Mouse (Mus musculus) heart, adult 8-10 months (tissue): ENCODE measurements around the gene Dnah6. TPM values are rescaled to one million over a fixed set of nuclear protein-coding genes. Genes with fewer than 3 reads are reported as not detected.
A peak's percentile ranks its signal among the peaks of the same experiment; 100 is the strongest.

Experiments used
- DNase-seq: peaks from one replicate; pipeline ENCODE4 v3.0.0; 2022; ENCODE audit warnings: low spot score
- total RNA-seq, 4 experiments: library from RNA; stranded (reverse); gene quantifications; 2 replicates each; pipeline ENCODE4 v1.2.4; 2022

Gene Dnah6
- total RNA-seq, 4 experiments from 2014 or later: 0.03 to 0.14 (median 0.08) TPM

DNA sequence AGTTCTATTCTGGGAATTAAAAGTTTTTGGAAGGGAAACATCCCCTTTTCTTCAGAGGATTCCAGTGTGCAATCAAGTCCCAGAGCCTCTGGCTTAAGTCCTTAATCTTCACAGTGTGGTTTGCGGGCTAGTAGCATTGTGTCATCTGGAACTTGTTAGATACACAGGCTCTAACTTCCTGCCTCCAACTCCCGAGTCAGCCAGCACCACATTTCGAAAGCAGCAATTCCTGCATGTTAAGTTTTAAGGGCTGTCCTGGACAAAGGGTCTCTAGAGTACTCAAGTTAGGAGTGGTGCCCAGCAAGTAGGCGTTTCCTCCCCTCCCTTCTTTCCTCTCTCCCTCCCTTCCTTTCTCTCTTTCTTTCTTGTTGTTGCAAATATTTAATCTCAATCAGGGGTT, 7.0 kb upstream of the Dnah6 start:
- DNase-seq: peak; percentile 32

DNA sequence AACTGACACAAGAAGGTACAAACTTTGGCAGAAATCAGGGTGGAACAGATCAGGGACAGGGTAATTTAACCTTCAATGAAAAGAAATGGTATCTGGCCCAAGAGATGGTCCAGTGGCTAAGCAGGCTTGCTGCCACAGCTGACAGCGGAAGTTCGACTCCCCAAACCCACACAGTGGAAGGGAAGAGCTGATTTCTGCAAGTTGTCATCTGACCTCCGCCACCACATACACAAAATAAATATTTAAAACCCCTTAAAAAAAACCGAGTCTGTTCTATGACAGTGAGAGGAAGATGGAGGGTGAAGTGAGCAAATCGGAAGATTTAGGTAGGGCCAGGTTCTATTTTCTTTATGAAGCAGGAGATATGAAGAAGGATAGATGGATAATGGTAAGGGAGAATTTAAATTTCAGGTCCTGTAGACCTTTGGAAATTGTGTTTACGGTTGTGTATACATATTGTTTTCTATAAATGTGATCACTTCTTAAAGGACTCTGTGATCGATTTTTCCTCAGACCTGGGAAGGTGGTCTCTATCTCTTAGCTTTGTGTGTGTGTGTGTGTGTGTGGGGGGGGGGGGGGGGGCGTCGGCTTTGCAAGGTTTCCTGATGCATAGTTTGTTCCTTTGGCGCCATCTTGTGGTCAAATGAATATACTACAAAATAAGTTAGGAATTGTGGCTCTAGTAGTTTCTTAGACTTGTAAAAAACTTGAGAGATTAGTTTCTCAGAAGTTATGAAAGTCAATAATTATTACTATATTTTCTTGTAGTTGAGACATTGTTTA, 6.1 kb upstream of the Dnah6 start:
- peak; percentile 69 for DNase-seq

DNA sequence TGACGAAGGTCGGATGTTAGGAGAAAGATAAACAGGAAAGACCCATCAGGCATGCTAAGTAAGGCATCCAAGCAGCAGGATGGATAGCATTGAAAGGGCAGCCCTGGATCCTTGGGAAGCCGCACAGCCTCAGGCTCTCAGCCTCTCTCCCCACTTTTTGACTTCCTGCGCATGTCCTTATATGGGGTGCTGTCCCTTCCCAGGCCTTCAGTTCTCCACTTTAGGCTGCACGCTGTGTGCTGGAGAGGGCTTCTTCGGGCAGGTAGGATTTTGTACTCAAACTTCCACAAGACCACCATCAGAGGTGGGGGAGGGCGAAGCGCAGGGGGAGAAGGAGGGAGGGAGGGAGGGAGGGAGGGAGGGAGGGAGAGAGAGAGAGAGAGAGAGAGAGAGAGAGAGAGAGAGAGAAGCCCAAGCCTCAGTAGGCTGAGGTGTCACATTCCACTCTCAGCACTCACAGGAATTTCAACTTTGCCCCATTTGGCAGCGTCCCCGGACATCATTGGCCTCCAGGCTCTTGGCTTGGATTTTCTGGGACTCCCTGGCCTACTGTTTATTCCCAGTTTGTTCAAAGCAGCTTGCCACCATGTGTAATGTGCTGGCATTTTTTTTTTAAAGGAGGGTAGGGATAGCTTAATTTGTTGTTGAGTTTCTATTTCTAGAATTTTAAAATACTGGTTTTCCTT, 1.5 kb upstream of the Dnah6 start:
- DNase-seq: peak; percentile 86

DNA sequence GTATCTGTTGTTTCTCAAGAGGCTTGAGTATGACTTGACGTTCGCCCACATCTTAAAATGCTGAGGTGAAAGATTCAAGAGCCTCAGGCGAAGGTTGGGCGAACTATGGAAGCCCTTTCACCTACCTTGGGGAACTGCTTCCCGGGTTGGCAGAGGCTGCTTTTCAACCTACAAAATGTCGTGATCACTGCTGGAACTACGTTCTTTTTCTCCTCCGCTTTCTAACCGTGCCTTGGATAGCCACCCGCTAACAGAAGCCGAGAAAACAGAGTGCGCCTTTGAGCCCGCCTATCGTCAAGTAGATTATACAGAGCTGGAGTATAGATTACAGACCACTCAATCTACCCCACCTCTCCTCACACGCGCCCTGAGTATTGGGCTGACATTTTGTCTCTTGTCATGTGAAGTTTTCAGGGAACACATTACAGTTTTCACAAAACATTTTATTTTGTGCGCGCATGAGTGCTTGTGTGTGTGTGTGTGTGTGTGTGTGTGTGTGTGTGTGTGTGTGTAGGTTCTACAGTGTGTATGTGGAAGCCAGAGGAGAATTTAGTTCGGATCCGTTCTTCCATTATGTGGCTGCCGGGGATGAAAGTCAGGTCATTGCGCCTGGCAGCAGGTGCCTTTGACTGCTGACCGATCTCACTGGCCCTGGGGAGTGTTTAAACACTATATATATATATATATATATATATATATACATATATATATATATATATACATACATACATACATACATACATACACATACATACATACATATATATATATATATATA, 696 bp upstream of the Dnah6 start:
- DNase-seq: no peak

DNA sequence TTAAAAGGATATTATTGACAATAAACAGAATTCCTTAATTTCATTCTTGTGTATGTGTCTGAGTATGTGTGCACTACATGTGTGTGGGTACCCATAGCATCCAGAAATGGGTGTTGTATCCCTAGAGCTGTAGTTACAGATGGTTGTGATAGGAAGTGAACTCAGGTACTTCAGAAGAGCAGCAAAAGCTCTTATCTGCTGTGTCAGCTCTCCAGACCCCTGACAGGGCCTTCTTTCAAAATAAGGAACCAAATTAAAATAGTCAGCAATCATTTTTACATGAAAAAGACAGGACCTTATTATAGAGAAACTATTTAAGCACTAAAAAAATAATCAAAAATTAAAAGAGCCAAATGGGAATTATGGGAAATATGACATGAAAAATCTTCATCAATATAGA, 9.8 kb downstream of the Dnah6 start:
- DNase-seq: no peak

DNA sequence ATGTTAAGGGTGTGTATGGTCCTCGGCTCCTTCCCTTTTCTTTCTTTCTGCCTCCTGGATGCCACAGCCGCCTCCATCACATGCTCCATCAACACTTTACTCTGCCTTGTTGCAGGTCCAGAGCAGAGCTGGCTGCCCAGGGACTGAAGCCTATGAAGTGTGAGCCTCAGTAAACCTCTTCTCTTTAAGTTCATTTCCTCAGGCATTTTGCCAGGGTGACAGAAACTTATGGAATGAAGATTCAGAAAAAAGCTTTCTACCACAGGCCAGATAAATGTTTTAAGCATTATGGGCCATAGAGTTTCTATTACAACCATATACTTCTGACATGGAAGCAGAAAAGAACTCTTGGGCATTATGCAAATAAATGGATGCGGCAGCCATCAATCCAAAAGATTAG, 10.4 kb downstream of the Dnah6 start:
- DNase-seq: no peak

DNA sequence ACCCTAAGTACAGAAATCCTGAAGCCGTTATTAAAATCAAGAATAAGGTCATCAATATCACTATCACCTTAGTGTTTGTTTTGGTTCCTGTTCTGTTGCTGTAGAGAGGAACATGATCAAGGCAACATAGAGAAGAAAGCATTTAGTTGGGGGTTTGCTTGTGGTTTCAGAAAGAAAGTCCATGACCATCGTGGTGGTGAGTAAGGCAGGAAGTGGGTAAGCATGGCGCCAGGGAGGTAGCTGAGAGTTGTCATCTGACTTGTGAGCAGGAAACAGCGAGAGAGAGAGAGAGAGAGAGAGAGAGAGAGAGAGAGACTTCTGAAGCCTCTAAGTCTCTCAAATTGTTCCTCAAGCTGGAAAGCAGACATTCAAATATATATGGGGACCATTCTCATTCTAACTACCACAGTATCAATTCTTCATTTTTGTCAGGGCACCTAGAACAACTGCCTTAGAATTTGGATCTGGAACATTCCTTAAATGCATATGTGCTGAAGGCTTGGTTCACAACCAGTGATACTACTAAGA, 10.9 kb downstream of the Dnah6 start:
- DNase-seq: no peak

DNA sequence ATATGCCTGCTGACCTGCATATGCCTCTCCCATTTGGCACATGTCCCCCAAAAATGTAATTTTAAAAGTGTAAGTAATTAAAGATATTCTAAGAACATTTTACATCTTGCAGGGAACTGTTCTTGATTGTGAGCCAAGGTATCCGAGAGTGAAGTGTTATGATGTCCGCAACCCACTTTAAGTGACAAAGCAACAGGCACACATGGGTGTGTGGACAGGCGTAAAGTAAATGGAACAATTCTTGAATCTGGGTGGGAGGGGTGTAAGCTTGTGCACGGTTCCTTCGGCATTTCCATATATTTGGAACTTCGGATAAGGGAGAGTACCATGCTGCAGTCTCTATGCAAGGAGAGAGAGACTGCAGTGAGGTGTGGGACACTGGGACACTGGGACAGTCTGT, 11.9 kb downstream of the Dnah6 start:
- DNase-seq: no peak

DNA sequence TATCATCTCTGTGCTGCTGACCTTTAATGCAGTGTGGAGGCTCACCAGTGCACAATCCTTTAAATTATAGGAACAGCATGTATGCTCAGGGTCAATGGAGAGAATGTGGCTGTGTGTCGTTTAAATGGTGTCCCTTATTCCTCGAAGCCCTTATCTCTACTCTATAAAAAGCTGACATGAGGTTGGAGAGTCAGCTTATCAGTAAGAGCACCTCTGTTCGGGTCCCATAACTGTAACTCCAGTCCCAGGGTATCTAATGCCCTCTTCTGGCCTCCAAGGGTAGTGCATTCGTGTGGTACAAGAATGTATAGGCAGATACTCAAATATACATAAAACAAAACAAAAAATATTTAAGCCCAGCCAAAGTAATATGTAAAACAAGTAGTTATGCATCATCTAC, 16.5 kb downstream of the Dnah6 start:
- no peak for DNase-seq

DNA sequence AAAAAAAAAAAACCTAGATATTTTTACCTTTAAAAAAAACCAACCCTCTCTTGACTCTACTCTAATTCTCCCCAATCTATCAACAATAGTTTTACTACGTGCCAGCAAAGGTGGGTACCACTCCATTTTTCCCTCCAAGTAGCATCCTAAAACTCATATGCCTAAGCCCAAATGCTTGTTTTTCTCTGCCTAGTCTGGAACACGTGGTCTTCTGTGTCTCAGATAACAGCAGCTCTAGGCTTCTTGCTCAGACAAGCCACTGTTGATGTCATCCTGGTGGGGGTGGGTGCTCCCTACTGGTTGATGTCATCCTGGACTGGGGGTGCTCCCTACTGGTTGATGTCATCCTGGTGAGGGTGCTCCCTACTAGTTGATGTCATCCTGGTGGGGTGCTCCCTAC, 17.7 kb downstream of the Dnah6 start:
- no peak for DNase-seq

DNA sequence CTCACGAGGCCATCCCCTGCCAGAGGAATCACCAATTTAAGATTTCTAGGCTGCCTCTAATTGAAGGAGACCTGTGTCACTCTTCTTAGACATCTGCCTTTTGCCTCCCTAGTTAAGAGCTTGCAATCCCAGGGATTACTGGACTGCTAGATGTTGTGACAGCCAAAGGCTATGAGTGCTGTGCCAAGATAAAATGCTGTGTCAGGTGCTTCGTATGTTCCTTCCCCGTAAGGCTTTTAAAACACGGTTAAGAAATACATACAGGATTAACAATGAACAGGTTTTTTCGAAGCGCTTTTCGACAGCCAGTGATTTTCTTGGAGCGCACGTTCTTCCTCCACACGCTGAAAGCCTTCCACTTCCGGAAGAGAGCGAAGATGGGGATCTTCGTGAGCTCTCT, 26.2 kb downstream of the Dnah6 start:
- DNase-seq: no peak

DNA sequence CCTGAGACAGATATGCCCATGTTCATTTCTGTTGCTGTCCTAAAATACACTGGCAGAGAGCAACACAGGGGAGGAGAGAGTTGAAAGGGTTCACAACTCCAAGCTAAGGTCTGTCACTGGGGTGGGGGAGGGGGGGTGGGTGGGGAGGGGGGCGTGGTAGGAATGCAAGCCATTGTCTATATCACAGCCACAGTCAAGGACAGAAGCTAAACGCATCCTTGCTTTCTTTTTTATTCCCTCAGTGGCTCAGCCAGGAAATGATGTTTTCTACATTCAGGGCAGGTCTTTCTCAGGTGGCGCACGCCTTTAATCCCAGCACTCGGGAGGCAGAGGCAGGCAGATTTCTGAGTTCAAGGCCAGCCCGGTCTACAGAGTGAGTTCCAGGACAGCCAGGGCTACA, 30.7 kb downstream of the Dnah6 start:
- DNase-seq: no peak

DNA sequence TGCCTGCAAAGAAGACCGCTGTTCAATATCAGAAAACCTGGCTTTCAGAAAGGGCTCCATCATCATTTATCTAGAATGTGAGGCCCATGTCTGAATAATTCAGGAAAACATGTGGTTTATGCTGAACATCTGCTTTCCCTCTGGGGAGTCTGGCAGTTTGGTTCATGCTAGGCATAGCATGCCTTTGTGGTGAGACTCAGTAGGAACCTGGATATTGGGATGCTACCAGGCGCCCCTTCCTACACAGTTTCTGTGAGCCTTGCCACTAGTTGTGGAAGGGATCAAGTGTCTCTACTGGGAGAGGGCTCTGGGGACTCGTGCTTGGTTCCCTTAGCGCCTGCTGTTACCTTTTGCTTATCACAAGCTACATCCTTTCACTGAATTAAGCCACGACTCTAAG, 37.2 kb downstream of the Dnah6 start:
- DNase-seq: no peak

DNA sequence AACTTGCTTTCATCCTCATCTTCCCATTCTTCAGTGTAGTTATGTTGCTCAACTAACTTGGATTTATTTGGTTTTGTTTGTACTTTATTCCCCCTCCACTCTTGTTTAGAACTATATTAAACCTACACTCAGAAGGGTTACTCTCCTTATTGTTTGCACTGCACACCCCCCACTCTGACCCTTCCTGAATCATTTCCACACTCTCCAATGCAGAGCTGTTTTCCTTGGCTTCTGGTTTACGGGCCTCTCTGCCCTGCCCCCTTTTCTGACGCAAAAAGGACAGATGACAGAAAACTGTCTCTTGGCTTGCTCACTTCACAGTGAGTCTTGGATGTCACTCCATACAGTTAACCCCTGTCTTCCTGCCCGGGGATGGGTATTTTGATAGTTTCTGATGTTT, 38.5 kb downstream of the Dnah6 start:
- DNase-seq: no peak

DNA sequence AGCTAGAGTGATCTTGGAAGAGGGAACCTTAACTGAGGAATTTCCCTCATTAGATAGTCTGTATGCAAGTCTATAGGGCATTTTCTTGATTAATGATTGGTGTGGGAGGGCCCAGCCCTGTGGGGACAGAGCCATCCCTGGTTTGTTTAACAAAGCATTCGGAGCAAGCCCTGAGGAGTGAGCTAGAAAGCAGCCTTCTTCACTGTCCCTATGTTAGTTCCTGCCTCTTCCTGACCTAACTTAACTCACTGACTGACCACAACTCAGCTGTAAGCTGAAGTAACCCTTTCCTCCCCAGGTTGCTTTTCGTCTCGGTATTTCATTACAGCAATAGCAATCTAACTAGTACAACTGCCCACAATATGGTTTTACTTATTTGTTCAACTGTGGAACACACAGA, 39.0 kb downstream of the Dnah6 start:
- DNase-seq: no peak

DNA sequence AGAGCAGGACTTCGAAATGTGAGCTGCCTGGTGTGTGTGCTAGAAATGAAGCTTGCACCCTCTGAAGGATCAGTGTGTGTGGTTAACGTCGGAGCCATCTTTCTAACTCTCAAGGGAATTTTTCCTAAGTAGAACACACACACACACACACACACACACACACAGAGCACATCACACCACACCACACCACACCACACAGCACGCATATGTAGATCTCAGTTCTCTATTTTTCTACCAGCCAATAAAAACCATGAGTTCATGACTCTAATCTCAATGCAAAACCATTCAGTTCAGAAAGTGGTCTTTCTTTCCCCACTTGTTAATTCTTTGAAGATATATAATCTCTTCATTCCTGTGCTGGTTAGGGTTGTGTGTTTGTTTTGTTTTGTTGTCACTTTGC, 39.4 kb downstream of the Dnah6 start:
- no peak for DNase-seq

DNA sequence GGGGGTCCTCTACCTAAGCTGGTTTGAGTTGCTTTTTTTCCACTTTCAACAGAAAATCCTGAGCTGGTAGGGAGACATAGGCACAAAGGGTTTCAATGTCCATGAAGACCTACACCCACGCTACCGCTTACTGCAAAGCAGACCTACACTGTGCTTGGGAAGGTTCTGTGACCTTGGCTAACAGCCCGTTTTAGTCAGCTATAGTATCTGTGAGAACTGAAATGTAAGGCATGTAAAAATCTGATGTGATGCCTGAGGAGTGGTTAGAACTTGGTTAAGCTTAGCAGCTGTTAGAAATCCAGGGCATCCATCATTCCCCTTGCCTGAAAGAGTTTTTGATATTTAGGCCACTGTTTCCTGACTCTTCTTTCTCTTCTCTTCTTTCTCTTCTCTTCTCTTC, 46.3 kb downstream of the Dnah6 start:
- no peak for DNase-seq

DNA sequence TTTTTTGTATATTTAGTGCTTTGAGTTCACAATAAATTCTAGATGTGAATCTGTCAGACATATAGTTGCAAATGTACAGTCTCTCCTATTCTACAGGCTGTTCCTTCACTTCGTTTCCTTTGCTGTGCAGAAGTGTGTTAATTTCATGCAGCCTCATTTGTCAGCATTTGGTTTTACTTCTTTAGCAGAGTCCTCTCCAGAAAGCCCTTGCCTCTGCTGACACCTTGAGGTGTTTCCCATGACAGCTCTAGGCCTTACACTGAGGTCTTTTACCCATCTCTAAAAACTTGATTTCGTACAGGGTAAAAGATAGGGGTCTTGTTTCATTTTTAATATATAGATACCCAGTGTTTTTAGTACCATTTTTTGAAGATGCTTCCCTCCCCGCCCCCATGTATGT, 54.2 kb downstream of the Dnah6 start:
- no peak for DNase-seq

DNA sequence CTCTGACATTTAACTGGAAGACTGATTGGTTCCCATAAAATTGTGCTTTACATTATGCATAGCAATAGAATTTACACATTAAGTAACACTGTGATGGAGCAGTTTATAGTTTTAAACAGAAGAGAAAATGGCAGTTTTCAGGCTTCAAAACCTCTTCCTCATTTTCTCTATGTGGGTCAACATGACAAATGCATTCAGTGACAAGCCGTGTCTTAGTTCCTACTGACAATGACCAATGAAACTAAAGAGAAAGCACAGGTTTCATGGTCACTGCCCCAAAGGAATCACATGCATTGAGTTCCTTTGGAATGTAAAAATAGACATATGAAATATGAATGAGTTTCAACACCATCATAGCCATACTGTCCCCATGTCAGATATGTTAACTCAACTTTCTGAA, 58.5 kb downstream of the Dnah6 start:
- DNase-seq: no peak

DNA sequence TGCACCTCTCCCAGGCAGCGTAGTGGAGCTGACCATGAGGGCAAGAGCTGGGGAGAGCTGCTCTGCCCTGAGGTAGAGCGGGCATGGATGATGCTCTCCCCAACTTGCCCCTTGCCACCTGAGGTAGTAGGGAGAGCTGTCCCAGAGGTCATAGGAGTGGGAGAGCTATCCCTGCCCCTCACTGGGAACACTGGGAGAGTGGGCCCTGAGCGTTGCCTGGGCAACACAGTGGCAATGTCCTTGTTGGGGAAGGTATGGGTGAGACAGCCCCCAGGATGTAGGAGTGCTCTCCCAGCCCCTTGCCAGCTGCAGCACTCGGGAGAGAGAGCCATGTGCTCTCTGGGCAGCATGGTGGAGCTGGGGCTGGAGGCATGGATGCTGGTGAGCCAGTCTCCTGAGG, 60.1 kb downstream of the Dnah6 start:
- DNase-seq: no peak

DNA sequence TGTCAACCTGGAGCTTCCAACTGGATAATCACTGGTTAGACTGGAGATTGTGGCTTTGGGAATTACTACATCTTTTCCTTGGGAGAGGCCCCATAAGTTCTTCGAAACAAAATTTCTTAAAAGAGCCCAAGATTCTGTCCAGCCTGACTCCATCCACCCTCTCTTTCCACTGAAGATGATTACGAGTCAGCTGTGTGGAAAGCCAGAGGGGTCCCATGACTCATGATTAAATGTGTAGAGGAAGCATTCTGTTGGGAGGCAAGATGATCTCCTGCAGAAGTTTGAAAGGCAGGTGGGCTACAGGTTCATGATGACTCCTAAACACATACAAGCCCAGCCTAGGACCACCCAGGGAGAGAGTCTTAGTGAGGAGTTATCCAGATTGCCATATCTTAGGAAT, 66.0 kb downstream of the Dnah6 start:
- no peak for DNase-seq

DNA sequence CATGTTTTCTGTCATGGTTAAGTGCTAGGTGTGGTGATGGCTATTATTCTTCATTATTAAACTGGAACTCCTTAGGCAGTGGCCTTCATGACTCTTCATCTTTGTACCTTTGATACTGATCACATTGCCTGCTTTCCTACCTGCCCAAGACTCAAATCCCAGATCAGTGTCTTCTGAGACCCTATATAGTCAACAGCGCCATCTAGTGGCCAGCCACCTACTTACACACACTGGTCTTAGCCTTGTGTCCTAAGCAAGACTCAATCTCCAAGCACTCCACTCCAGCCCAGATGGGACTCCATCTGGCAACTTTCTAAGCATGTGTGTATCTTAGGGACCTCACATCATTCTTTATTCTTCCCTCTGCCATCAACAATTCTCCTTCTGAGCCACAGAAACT, 67.8 kb downstream of the Dnah6 start:
- DNase-seq: peak; percentile 72

DNA sequence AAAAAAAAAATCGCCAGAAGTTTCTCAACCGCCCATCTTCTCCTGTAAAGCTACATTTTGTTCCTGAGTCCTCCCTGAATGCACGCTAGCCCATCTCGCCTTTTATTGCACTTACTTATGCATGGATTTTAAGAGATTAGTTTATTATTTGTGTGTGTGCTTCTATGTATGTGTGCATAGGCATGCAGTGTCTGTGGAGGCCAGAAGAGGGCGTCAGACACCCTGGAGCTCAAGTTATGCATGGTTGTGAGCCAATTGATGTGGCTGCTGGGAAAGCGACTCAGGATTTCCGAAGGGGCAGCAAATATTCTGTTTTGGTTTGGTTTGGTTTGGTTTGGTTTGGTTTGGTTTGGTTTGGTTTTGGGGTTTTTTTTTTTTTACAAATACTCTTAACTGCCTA, 78.0 kb downstream of the Dnah6 start:
- no peak for DNase-seq
